Mouse (Mus musculus) cerebellum, adult (tissue): ENCODE results near the gene Cd5.

Experiments
- ATAC-seq: cut with Nextera tagmentation; 2 replicates; pipeline ENCODE4 v1.9.2; 2017; ENCODE audit warnings: mild to moderate bottlenecking, moderate library complexity, mixed read lengths; ENCODE audit not compliant: insufficient number of reproducible peaks, low FRiP score, low TSS enrichment

Cd5 gene

DNA sequence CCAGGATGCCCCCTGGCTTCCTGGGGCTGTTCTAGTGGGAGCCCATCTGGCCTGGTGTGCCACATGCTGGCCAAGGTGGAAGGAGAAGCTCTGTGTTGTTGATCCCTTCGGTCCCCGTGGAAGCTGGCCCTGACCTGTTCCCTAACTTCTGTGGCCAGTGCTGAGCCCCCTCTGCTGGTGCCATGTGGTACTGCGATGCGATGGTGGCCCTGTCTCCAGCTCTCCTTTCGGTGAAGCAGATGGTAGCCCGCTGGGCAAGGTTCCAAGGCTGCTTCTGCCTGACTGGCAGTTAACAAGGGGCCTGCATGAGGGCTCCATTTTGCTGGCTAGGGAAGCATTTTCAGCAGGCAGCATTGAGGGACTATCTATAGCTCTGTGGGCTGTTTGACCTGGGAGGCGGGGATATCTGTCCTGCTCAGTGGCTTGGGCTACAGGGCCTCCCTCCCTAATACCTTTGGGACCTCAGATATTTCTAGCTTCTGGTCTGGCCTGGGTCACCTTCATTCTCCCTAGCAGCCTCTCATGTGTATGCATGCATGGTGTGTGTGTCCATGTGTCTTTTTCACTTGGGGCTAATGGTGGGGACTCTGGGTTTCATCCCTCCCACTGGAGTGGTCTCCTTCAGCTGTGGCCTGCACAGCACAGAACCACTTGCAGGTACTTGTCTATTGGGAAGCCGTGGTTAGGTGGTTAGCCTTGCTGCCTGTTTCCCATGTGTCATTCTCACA, 29.3 kb downstream of the Cd5 start:
- peak; percentile 77 for ATAC-seq

DNA sequence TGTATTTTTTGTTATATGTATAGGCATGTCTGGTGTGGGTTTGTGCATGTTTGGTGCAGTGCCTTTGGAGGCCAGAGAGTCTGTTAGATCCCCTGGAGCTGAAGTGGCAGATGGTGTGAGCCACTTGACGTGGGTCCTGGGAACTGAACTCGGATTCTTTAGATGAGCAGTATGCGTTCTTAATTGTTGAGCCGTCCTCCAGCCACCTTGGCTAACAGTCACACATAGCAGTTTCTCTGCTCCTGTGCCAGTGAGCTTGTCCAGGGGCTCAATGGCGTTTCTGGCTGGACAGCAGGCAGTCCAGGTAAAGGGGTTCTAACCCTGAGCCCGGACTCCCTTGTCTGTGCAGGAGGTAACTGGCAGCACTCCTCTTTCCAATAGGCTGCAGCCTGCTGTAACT, 29.9 kb downstream of the Cd5 start:
- no peak for ATAC-seq

DNA sequence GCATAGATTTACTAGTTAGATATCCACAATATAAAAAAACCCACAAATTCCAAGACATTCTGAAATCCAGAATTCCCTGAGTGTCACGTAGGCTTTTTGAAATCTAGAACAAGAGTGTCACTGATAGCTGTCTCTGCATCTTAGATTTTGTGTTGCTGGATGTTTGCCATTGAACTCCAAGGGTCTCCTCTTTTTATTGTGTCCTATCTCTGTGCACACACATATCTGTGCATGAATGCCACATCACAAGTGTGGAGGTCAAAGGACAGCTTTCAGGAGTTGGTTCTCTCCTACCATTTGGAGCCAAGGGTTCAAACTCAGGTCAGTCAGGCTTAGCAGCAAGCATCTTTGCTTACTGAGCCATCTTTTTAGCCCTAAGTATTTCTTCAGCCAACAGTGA, 30.9 kb downstream of the Cd5 start:
- no peak for ATAC-seq

GRCm38 (mm10) chr19:10707087-10707875, 31.5 kb downstream of the Cd5 start:
- ATAC-seq: no peak

DNA sequence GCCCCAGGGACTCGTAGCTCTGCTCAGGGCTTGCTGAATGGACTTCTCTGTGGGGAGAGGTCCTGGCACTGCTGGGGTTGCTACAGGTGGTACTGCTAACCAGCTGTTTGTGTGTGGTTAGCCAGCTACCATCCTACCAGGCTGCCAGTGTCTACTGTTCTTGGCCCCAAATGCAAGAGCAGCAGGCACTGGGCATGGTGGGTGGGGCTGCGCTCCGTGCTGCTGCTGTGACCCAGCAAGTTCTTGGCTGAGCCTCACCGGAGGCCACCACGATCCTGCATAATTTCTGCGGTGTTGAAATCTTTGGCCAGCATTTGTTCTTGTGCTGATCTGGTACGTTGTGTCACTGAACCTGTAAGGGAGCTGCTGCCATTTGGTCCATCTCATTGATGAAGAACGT, 35.3 kb downstream of the Cd5 start:
- no peak for ATAC-seq

DNA sequence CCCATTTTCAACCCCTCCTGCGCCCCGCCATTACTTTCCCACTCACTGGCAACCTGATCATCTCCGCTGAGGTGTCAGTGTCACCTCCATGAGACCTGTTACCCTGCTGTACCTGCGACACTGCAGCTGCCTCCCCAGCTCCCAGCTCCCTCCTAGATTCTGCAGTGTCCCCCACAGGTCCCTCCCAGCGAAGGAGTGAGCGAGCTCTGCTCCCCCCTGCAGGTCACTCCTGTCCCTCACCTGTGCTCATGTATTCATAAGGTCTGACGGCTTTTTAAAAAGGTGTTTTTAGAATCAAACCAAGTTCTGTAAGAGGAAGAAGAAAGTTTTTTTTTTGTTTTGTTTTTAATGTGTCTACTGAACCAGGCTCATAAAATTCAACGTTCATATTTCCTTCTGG, 36.7 kb downstream of the Cd5 start:
- no peak for ATAC-seq

DNA sequence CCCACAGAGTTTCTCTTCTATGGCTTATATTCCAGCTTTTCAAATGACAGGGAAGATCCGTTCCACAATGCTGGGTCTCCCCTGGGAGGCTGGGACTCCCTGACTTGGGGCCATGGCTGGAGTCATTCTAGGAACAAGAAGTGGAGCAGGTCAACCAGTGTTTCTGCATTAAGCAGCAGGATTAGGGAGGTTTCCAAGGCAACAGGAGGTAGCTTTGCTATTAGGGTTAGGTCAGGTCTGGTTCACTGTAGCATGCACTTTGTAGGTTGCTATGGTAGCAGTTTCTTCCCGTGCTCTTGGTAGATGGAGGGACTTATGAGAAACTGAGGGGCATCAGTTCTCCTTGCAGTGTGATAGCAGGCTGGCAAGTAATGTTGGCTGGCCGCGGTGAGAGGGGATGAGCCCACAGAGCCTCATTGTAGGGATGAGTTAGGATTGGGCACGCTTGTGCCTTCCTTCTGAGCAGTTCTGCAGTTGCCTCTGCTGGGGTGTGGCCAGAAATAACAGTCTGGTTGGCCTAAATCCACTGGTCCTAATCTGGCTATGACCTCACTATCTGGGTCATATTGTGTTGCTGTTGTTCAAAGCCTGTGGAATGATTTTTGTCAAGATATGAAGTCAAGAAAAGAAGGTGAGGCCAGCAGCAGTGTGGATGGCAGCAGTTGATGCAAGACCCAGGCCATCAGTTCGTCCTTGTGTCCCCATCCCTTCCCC, 37.6 kb downstream of the Cd5 start:
- ATAC-seq: peak; percentile 38; the same call in 1 of the 2 replicates

GRCm38 (mm10) chr19:10699851-10700250, 39.0 kb downstream of the Cd5 start:
- ATAC-seq: no peak

- ATAC-seq: no peak
These were observed 40.4 kb downstream of the Cd5 start for GRCm38 (mm10) chr19:10698131-10698991.

GRCm38 (mm10) chr19:10695801-10696200, 43.0 kb downstream of the Cd5 start:
- ATAC-seq: no peak

DNA sequence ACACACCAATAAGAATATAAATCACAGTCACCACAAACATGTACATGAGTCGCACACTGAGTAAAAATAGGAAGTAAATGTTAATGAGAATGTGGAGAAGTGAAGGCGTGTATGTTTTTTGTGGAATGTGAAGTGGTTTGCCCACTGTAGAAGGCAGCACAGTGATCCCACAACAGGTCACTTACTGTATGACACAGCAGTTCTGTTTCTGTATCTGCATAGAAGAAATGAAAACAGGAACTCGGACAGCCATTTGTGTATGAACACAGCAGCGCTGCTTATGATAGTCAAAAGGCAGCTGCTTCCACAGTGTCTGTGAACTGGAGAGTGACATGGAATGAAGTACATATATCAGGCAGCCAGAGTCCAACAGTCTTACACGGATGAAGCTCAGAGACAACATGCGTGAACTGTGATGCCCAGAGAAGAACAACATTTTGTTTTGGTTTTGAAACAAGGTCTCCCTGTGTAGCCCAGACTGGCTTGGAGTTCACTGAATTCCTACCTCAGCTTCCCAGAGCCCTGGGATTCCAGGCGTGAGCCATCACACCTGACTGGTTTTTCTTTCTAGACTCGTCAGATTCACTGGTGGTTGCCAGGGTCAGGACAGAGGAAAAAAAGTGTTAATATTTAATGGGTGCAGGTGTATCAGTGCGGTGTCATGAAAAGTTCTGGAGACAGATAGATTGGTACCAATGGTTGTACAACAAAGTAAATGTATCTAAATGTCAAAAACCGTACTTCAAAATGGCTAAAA, 44.7 kb downstream of the Cd5 start:
- ATAC-seq: no peak

GRCm38 (mm10) chr19:10692361-10692760, 46.4 kb downstream of the Cd5 start:
- ATAC-seq: no peak

GRCm38 (mm10) chr19:10691660-10692059, 47.1 kb downstream of the Cd5 start:
- ATAC-seq: no peak

- ATAC-seq: no peak
These were observed 47.7 kb downstream of the Cd5 start for GRCm38 (mm10) chr19:10691121-10691520.

DNA sequence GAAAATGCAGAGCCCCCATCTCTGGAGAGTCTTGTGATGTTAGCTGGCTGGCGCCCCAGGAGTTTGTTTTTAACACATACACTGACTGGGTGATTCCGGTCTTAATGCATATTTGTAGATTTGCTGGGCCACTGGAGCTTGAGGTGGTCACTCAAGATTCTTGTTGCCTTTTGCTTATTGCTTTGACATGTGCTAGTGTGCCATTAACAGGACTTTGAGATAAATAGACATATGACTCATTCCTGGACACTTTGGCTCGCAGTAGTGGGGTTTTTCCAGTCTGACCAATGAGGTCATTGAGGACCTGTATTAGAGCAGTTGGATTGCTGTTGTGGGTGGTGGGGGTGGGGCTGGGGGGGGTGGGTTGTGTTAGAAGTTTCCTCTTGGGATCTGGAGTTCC, 48.5 kb downstream of the Cd5 start:
- ATAC-seq: no peak

GRCm38 (mm10) chr19:10689470-10690166, 49.2 kb downstream of the Cd5 start:
- no peak for ATAC-seq

DNA sequence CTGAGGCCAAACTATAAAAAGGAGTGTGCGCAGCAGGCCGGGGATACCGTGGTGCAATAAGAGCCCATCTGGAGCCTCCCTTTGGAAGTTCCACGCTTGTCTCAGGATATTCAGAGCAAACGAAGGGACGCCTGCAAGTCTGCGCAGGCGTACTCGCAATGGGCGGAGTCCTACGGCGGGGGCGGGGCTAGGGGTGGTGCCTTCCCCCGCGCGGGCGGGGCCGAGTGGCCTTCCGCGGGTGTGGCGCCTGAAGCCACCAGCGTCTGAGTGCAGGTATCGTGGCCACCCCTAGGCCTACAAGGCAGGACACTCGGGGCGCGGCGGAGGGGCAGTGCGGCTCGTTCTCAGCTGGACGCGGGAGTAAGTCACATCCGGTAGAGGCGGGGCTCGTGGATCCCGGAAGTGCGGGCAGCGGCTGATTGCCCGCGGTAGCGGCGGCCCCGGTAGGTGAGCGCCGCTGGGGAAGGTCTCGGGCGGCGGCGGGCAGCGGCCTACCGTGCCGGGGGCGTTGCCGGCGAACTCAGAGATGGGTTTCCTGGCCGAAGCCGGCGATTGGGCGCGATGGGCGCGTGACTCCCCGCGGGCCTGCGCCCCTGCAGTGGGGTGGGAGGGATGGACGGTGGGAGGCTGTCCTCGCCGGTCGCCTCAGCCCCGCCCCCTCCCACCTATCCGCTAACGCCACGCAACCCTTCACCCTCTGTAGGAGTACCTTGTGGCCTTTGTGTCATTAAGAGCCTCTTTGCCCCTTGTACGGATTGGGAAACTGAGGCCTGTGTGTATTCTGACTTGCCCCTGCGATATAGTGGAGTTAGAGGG, 50.1 kb downstream of the Cd5 start, which contains the start of gene Vps37c:
Vps37c (plus strand) TSS at position 199 of the 816 bp plus-strand sequence.
- ATAC-seq: peak; percentile 82

GRCm38 (mm10) chr19:10685727-10686126, 53.1 kb downstream of the Cd5 start:
- ATAC-seq: no peak
